Mouse (Mus musculus) right cerebral cortex, postnatal 10 days (tissue): ENCODE data around the gene Stxbp5.

Source experiments
- DNase-seq, 2 experiments: peaks; one replicate each; pipeline ENCODE4 v3.0.0; 2021; ENCODE audit warnings: low spot score in 2 of 2

Stxbp5 gene

DNA sequence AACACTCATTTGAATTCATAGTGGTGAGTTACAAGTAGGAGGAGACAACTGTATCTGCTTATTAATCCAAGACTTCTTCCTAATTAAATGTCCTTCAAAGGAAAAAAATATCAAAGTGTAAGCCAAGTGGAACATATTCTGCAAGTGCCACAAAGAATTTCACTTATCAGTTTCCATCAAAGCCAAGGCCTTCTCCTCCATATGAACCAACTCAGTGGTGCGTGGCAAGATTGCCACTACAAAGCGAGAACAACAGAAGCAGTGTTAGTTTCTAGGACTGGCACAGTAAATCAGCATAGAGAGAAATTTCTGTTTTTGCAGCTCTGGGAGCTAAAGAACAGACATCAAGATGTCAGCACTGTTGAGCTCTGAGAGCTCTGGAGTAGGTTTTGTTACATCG is 41.4 kb downstream of the Stxbp5 start:
- DNase-seq: no peak

DNA sequence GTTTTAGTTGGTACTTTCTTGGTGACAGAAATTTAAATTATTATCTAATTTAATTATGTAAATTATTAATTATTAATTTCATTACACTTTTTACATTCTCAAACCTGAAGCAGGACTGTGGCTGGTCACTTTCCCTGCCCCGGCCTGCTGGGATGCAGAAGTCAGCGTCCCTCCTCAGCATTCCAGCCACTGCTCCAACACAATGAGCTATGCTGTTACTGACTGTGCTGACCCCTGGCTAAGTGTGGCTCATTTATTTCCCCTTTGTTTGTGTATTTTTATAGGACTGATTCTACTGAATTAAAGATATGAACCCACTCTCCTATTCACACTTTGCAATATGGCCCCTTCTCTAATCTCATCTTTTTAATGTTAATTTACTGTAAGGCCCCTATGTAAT is 43.0 kb downstream of the Stxbp5 start:
- no peak for DNase-seq

DNA sequence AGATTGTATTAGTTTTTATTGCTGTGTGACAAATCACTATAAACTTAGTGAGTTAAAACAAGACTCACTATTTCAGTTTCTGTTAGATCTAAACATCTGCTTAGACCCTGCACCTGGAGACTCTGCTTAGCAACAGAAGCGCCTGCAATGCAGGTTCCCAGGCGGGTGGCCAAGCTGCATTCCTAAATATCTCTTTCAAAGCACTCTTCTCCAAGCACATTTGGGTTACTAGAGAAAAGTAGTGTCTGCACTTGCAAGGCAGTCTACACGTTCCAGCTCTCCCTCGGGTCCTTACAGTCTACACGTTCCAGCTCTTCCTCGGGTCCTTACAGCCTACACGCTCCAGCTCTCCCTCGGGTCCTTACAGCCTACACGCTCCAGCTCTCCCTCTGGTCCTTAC is 44.1 kb downstream of the Stxbp5 start:
- DNase-seq: peak; percentile 50 to 60

- no peak for DNase-seq
Measured at GRCm38 (mm10) chr10:9846408-9846807, 54.5 kb downstream of the Stxbp5 start.

DNA sequence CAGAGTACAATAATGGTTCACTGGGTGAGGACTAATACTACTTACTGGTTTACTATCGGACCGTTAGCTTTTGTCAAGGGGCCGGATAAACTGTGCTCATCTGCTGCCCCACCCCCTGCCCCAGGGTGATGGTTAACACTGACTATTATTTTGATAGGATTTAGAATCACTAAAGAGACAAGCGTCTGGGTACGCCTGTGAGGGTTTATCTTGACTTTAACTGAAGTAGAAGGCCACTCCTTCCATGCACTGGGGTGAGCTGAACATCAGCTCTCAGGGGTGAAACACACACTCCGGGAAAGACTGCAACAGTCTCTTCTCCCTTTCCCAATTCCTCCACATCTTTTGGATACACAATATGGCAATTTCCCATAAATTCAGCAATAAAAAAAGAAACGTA is 61.5 kb downstream of the Stxbp5 start:
- no peak for DNase-seq

- DNase-seq: no peak
Measured at GRCm38 (mm10) chr10:9834986-9835385, 65.9 kb downstream of the Stxbp5 start.

DNA sequence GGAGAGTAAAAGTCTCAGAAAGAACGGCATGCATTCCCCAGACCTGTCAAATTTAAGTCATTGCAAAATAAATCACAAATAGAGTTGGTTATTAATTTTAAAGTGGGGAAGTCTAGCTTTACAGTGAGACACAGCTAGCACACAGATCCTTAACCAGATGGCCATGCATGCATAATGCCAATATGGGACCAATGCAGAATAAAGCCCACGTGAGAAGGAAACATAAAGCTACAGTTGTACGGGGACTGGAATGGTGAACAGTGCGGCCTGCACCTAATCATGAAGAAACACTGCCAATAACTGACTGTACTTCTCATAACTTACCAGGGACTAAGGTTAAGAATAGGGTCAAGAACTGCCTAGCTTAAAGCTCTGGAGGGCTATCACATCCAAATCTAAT is 67.9 kb downstream of the Stxbp5 start:
- no peak for DNase-seq

GRCm38 (mm10) chr10:9829744-9830143 is 71.1 kb downstream of the Stxbp5 start:
- no peak for DNase-seq

DNA sequence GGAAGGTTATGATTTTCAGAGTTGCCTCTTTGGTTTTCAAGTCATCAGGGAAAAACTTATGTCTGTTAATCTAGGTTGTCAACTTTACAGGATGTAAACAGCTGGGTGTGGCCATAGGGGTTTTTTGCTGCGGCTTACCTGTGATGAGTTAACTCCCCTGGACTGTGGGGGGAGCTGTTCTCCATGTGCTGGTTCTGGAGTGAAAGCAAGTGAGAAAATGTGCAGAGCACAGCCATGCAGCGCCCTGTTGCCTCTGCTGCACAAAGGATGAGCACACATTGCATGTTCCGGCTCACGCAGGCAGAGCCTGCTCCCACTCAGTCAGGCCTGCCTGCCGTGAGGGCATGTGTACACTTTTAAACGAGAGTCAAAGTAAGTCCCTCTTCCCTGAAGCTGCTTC is 79.6 kb downstream of the Stxbp5 start:
- DNase-seq: no peak

DNA sequence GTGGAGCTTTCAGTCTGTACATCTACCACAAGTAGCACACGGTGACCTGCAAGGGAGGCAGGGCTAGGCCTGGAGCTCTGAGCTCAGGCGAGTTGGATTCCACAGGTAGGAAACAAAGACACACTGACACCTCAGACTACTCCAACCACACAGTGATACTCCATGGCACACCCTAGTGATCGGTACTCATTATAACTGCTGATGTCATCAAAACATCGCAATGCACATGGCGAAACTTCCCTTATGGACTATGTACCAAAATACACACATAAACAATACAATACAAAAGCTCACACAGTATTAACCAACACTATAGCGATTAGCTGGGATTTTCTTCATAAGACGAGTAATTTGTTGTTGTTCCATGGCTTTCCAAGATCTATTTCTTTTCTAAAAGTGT is 82.3 kb downstream of the Stxbp5 start:
- DNase-seq: no peak

DNA sequence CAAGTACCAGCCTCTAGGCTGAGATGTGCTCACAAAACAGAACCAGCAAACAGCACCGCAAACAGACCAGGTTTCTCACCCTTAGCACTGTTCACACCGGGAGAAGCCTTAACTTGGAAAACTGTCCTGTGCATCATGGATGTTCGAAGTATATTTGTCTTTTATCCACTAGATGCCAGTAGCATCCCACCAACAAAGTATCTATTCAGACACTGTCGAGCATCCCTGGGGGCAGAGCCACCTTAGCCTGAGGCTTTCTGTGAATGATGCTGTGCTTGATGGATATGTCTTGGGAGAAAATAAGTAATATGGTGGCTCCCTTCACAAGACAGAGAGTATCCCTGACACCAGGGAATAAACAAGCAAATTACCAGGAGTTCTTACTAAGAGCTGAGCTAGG is 87.0 kb downstream of the Stxbp5 start:
- DNase-seq: peak in 1 of 2 experiments; percentile 49

DNA sequence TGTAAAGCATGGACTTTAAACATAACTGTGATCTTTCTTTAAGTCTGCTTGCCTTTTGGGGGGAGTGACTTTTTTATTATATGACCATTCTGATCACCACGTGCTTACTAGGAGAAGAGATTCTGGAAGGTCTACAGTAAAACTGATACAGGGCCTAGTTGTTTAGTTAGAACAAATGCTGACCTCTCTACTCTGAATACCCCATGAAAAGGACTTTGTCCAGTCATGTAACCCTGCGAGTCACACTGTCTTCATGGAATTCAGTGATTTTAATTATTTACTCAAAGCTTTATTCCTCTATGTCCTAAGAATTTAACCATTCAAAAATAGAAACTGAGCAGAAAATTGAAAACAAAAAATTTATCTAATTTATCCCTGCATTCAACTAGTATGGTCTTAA is 93.3 kb downstream of the Stxbp5 start:
- DNase-seq: no peak

DNA sequence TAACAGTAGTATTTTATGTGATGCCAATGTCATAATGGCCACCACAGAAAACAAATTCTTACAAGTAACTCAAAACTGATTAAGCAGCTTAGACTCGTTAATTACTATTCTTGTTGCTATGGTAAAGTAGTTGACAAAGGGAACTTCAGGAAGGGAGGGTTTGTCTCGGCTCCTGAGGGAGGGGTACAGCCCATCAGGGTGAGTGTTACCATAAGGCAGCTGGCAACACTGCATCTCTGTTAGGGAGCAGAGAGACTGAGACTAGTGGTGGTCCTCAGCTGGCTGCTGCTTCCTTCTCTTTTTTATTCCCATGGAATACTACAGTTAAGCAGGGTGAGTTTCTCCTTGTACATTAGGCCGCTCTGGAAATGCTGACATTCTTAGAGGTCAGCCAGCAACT is 95.5 kb downstream of the Stxbp5 start:
- DNase-seq: no peak

- DNase-seq: no peak
Measured at GRCm38 (mm10) chr10:9803126-9803525, 97.8 kb downstream of the Stxbp5 start.

DNA sequence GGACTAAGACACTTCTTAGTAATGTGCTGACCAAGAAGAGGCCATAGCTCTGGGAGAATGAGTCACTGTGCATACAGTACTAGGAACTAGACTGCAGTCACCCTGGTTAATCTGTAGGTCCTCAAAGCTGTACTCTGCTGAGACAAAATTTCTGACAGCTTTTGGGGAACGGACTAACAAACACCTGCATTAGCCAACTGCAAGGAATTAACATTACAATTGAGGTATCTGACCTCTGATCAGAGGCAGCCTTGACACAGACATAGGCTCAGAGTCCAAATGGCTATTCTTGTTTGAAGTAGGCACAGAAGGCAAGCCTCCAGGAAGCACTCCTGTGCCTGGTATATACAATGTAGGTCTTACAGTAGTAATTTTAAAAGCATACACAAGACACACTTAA is 99.3 kb downstream of the Stxbp5 start:
- no peak for DNase-seq

DNA sequence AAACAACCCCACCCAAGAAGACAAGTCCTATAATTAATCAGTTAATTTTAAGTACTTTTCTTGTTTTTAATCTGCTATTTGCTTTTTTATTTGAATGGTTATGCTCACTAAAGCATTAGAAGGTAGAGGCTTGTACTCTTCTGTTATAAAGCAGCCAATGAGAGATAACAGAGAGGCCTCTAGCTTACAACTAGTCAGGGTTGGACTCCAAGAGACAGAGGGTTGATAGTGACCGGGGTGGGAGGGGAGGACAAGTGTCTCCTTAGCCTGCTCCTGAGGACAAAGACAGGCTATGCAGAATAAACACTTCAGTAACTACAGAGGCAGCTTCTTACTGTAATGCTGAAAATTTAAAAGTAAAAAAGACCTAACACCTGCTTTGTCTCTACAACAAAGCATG is 101.8 kb downstream of the Stxbp5 start:
- no peak for DNase-seq

DNA sequence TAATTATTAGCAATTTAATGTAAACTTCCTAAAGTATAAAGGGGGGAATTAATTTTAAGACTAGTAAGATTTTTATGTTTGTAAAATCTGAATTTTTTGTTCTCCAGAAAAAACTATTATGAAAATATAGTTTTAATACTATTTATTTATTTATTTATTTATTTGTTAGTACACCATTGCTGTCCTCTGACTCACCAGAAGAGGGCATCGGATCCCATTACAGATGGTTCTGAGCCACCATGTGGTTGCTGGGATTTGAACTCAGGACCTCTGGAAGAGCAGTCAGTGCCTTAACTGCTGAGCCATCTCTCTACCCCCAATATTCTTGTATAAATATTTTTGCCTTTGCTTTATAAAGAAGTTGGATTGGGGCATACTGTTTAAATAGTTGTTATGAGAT is 104.5 kb downstream of the Stxbp5 start:
- no peak for DNase-seq

GRCm38 (mm10) chr10:9794429-9794828 is 106.5 kb downstream of the Stxbp5 start:
- no peak for DNase-seq

DNA sequence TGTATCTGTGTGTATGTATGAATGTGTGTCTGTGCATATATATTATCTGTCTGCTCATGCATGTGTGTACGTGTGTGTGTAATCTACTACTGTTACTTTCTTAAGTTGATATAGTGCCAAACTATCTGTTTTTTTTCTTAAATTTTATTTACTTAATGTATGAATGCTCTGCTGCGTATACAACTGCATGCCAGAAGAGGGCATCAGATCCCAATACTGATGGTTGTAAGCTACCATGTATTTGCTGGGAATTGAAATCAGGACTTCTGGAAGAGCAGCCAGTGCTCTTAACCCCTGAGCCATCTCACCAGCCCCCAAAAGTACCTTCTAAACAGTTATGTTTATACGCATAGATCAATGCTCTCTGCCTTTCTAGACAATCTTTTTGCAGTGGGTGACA is 109.9 kb downstream of the Stxbp5 start:
- DNase-seq: no peak

- DNase-seq: no peak
Measured at GRCm38 (mm10) chr10:9786461-9786860, 114.4 kb downstream of the Stxbp5 start.

GRCm38 (mm10) chr10:9785651-9786050 is 115.2 kb downstream of the Stxbp5 start:
- DNase-seq: no peak

- DNase-seq: no peak
Measured at GRCm38 (mm10) chr10:9779864-9780263, 121.0 kb downstream of the Stxbp5 start.

GRCm38 (mm10) chr10:9770261-9770660 is 130.6 kb downstream of the Stxbp5 start:
- DNase-seq: no peak

GRCm38 (mm10) chr10:9763831-9764230 is 137.0 kb downstream of the Stxbp5 start:
- DNase-seq: no peak

DNA sequence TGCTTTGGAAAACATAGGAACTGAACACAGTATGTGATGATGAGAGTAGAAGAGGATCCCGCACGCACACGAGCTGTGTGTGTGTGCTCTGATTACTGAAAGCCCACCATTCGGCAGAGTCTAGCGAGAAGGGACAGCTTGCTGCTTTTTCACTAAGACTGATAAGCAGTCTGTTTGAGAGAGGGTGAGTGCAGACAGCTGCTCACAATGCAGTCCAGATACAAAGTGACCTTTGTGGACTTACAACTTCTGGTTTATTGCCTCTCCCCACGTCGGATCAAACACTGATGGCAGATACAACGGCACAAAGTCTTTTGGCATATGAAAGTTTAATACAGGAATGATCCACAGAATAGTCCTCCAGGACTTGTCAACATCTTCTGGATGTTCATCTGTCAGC is 140.6 kb downstream of the Stxbp5 start:
- no peak for DNase-seq
